Mouse (Mus musculus): Measurements from ENCODE around the gene Hoxb9.

Hoxb9 gene

GRCm38 (mm10) chr11:96313806-96314428 is 42.7 kb downstream of the Hoxb9 start:
- DNase-seq (ENCODE audit: low read depth): no peak

- DNase-seq (ENCODE audit: low read depth): no peak
Measured at GRCm38 (mm10) chr11:96314671-96315343, 43.5 kb downstream of the Hoxb9 start.

GRCm38 (mm10) chr11:96315344-96315681 is 44.1 kb downstream of the Hoxb9 start:
- no peak for DNase-seq (ENCODE audit: low read depth)

- DNase-seq (ENCODE audit: low read depth): no peak
Measured at GRCm38 (mm10) chr11:96316696-96317607, 45.7 kb downstream of the Hoxb9 start.

- no peak for DNase-seq (ENCODE audit: low read depth)
Measured at GRCm38 (mm10) chr11:96317608-96318367, 46.5 kb downstream of the Hoxb9 start, which contains the start of gene Hoxb4. Gene Hoxb4 (plus strand): TSS chr11:96318267.

- no peak for DNase-seq (ENCODE audit: low read depth)
Measured at GRCm38 (mm10) chr11:96318368-96319070, 47.3 kb downstream of the Hoxb9 start.

- DNase-seq (ENCODE audit: low read depth): no peak
Measured at GRCm38 (mm10) chr11:96319071-96319902, 48.0 kb downstream of the Hoxb9 start.

GRCm38 (mm10) chr11:96319910-96320309 is 48.7 kb downstream of the Hoxb9 start:
- DNase-seq (ENCODE audit: low read depth): no peak

GRCm38 (mm10) chr11:96320688-96321087 is 49.4 kb downstream of the Hoxb9 start:
- DNase-seq (ENCODE audit: low read depth): no peak

GRCm38 (mm10) chr11:96321846-96322245 is 50.6 kb downstream of the Hoxb9 start:
- no peak for DNase-seq (ENCODE audit: low read depth)

GRCm38 (mm10) chr11:96322738-96323137 is 51.5 kb downstream of the Hoxb9 start:
- DNase-seq (ENCODE audit: low read depth): no peak

GRCm38 (mm10) chr11:96323154-96323553 is 51.9 kb downstream of the Hoxb9 start, which contains the start of gene Hoxb3:
Gene Hoxb3 (plus strand): TSS chr11:96323326.
- no peak for DNase-seq (ENCODE audit: low read depth)

GRCm38 (mm10) chr11:96324125-96324524 is 52.9 kb downstream of the Hoxb9 start:
- DNase-seq (ENCODE audit: low read depth): no peak

- DNase-seq (ENCODE audit: low read depth): no peak
Measured at GRCm38 (mm10) chr11:96324965-96325364, 53.7 kb downstream of the Hoxb9 start.

GRCm38 (mm10) chr11:96325747-96326212 is 54.5 kb downstream of the Hoxb9 start:
- DNase-seq (ENCODE audit: low read depth): no peak

All from c-Kit-positive CD71-positive TER-119-negative erythroid progenitor cells, embryonic 14.5 days (primary cell).